Mouse (Mus musculus) layer of hippocampus, adult 8-10 months (tissue): ENCODE results near the gene Trpc1. TPM values are rescaled to one million over a fixed set of nuclear protein-coding genes. Genes with fewer than 3 reads are reported as not detected.

Experiments used
- DNase-seq, 2 experiments: peaks; one replicate each; pipeline ENCODE4 v3.0.0; 2022; ENCODE audit warnings: low spot score in 2 of 2
- total RNA-seq, 4 experiments: library from RNA; stranded (reverse); gene quantifications; 2 replicates each; pipeline ENCODE4 v1.2.4; 2022

The Trpc1 gene
- total RNA-seq, 4 experiments from 2014 or later = 39.5 to 47.1 (median 43.2) TPM

- DNase-seq = peak in 1 of 2 experiments; percentile 33
Observed at GRCm38 (mm10) chr9:95697808-95698207, 52.4 kb downstream of the Trpc1 start.

GRCm38 (mm10) chr9:95696581-95696980, 53.6 kb downstream of the Trpc1 start:
- no peak for DNase-seq

GRCm38 (mm10) chr9:95695023-95695422, 55.2 kb downstream of the Trpc1 start:
- DNase-seq = no peak

- no peak for DNase-seq
Observed at GRCm38 (mm10) chr9:95694526-95694925, 55.6 kb downstream of the Trpc1 start.

GRCm38 (mm10) chr9:95693528-95694100, 56.6 kb downstream of the Trpc1 start:
- DNase-seq = no peak

- no peak for DNase-seq
Observed at GRCm38 (mm10) chr9:95692823-95693222, 57.4 kb downstream of the Trpc1 start.

- no peak for DNase-seq
Observed at GRCm38 (mm10) chr9:95688064-95688463, 62.1 kb downstream of the Trpc1 start.

GRCm38 (mm10) chr9:95685660-95686440, 64.3 kb downstream of the Trpc1 start:
- no peak for DNase-seq

- no peak for DNase-seq
Observed at GRCm38 (mm10) chr9:95680691-95681090, 69.5 kb downstream of the Trpc1 start.

- DNase-seq = no peak
Observed at GRCm38 (mm10) chr9:95679966-95680365, 70.2 kb downstream of the Trpc1 start.

- no peak for DNase-seq
Observed at GRCm38 (mm10) chr9:95676021-95676420, 74.2 kb downstream of the Trpc1 start.

- peak in 1 of 2 experiments; percentile 31 for DNase-seq
Observed at GRCm38 (mm10) chr9:95675064-95675699, 75.0 kb downstream of the Trpc1 start.

- DNase-seq = no peak
Observed at GRCm38 (mm10) chr9:95672760-95673159, 77.4 kb downstream of the Trpc1 start.

- no peak for DNase-seq
Observed at GRCm38 (mm10) chr9:95672331-95672730, 77.8 kb downstream of the Trpc1 start.

- no peak for DNase-seq
Observed at GRCm38 (mm10) chr9:95668306-95668705, 81.9 kb downstream of the Trpc1 start.

- DNase-seq = peak; percentile 69 to 74
Observed at GRCm38 (mm10) chr9:95667836-95668235, 82.3 kb downstream of the Trpc1 start.

GRCm38 (mm10) chr9:95665835-95666234, 84.3 kb downstream of the Trpc1 start:
- DNase-seq = no peak

- peak in 1 of 2 experiments; percentile 38 for DNase-seq
Observed at GRCm38 (mm10) chr9:95664290-95664989, 85.7 kb downstream of the Trpc1 start.

GRCm38 (mm10) chr9:95657941-95658340, 92.2 kb downstream of the Trpc1 start:
- DNase-seq = no peak
